Mouse (Mus musculus): ENCODE measurements around the gene Ica1l.

DNA sequence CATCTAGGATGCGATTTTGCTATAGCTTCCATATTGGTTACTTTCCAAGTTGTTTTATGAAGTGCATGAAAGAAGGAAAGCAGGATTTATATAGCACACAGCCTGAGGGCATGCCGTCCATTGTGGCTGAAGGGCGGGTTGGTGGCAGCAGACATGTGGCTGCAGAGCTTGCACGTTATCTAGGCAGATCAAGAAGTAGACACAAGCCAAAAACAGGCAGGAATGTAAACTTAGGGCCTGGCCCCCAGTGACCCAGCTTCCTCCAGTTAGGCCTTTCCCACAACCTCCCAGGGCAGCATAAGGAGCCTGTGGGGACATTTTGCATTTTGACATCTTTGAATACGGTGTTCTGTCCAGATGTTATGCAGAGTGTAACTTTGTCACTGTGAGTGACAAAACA lies 99.2 kb downstream of the Ica1l start:
- TF ChIP-seq CEBPB (IDR thresholded peaks at IDR 0.05; ENCODE audit: insufficient read depth, poor library complexity, severe bottlenecking) (no peak), REST (IDR thresholded peaks at IDR 0.05; ENCODE audit: insufficient read depth, insufficient read length) (no peak)

All from myocyte (in vitro differentiated cells).